In the genomic region with DNA sequence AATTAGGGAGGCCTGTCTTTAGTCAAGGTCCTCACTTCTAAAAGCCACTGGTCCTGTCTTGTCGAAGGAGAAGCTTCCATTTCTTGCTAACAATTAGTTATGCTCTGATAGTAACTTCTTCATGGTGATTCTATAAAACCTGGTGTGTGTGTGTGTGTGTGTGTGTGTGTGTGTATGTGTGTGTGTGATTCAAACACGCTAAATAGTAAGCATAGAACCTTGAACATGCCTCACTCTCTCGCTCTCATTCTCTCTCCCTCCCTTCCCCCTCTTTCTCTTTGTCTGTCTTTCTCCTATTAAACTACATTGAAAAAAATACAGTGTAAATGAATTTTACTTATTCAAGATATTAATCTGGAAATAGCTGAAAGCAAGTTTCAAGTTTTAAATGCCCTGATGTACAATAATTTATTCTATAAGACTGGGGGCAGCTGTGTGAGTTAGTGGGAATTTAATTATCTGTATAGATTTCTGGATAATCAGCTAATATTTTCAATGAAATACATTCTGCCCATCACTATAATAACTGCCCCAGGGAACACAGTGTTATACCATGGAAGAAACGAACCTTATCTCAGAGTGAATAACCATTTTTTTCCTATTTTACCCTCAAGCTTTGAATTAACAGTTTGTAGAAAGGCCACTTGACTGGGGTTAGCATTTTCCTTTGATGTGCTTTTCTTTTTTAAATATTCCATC, we compare ENCODE assay signal across 24 mouse cellular contexts.
A peak's percentile ranks its signal among the peaks of the same experiment; 100 is the strongest.
DNase-seq lines count a peak whose midpoint lies in the region; ATAC-seq and TF ChIP-seq lines count a peak whose summit lies in the region.
"Had no signal": no experiment of that assay in that cellular context is flagged by ENCODE, and none has a peak within 500 bp of the region (broad histone marks: within the 10 kb centered on the region; RNA-seq: fewer than 3 reads in every experiment).

No protein-coding gene starts in this region.

- H3K4me1 ChIP-seq in hindbrain, embryonic 11.5 days (replicated peaks; ENCODE audit: control insufficient read depth, insufficient read depth, low read length), result no peaks in the 10 kb centered on the region
- H3K4me1 ChIP-seq in hindbrain, embryonic 10.5 days (replicated peaks), result 0 out of 2 replicates have a peak, but pooled peaks cover 6% of the 10 kb centered on the region
- no peaks in the 10 kb centered on the region for H3K4me1 ChIP-seq in midbrain, embryonic 12.5 days
- no peaks in the 10 kb centered on the region for H3K4me1 ChIP-seq in midbrain, embryonic 11.5 days (ENCODE audit: control insufficient read depth, insufficient read depth, low read length)
- peaks cover 7% of the 10 kb centered on the region; the same call in 1 of the 2 replicates for H3K4me1 ChIP-seq in hindbrain, embryonic 14.5 days (replicated peaks; ENCODE audit: control insufficient read depth, insufficient read depth, low read length)
- no peaks in the 10 kb centered on the region for H3K4me1 ChIP-seq in lung, postnatal 0 days (ENCODE audit: insufficient read depth, low read depth, low read length)
- H3K4me1 ChIP-seq: embryonic facial prominence, embryonic 10.5 days; embryonic facial prominence, embryonic 13.5 days; forebrain, embryonic 15.5 days; heart, embryonic 10.5 days; heart, embryonic 13.5 days had no signal

- H3K27ac ChIP-seq in hindbrain, embryonic 11.5 days (ENCODE audit: low read depth, low read length), result no peak overlapping the region
- no peak overlapping the region for H3K27ac ChIP-seq in hindbrain, embryonic 10.5 days
- H3K27ac ChIP-seq in midbrain, embryonic 12.5 days (replicated peaks), result peak overlapping the region; percentile 36; the same call in 1 of the 2 replicates
- no peak overlapping the region for H3K27ac ChIP-seq in midbrain, embryonic 11.5 days (ENCODE audit: low read depth, low read length)
- H3K27ac ChIP-seq in hindbrain, embryonic 14.5 days, result 0 out of 2 replicates have a peak overlapping the region, but pooled peaks have one; percentile 11
- H3K27ac ChIP-seq in lung, postnatal 0 days (ENCODE audit: low read length), result no peak overlapping the region
- H3K27ac ChIP-seq: embryonic facial prominence, embryonic 10.5 days; embryonic facial prominence, embryonic 13.5 days; forebrain, embryonic 12.5 days; forebrain, embryonic 15.5 days; heart, adult 2 months; heart, embryonic 10.5 days; heart, embryonic 13.5 days had no signal

- H3K4me3 ChIP-seq in hindbrain, embryonic 11.5 days (ENCODE audit: low read depth, low read length), result no peak overlapping the region
- H3K4me3 ChIP-seq in hindbrain, embryonic 10.5 days, result no peak overlapping the region
- no peak overlapping the region for H3K4me3 ChIP-seq in midbrain, embryonic 12.5 days
- H3K4me3 ChIP-seq in midbrain, embryonic 11.5 days (ENCODE audit: low read depth, low read length), result no peak overlapping the region
- H3K4me3 ChIP-seq in hindbrain, embryonic 14.5 days (replicated peaks; ENCODE audit: low read length), result no peak overlapping the region
- H3K4me3 ChIP-seq in lung, postnatal 0 days (ENCODE audit: low read depth, low read length), result no peak overlapping the region
- H3K4me3 ChIP-seq: embryonic facial prominence, embryonic 10.5 days; embryonic facial prominence, embryonic 13.5 days; erythroblast, embryonic 14.5 days; forebrain, embryonic 12.5 days; forebrain, embryonic 15.5 days; heart, adult 2 months; heart, embryonic 10.5 days; heart, embryonic 13.5 days had no signal

- WGBS in hindbrain, embryonic 11.5 days, result 68% methylated on average over 4 of the region's 4 CpGs
- 73% methylated on average over 4 of the region's 4 CpGs for WGBS in hindbrain, embryonic 10.5 days
- WGBS in midbrain, embryonic 12.5 days, result 63% methylated on average over 4 of the region's 4 CpGs
- WGBS in midbrain, embryonic 11.5 days, result 71% methylated on average over 4 of the region's 4 CpGs
- WGBS in hindbrain, embryonic 14.5 days, result 43% methylated on average over 4 of the region's 4 CpGs
- 66% methylated on average over 4 of the region's 4 CpGs for WGBS in lung, postnatal 0 days

- ATAC-seq in hindbrain, embryonic 11.5 days (ENCODE audit: low FRiP score), result peak; percentile 64; the same call in 1 of the 2 replicates
- no peak for ATAC-seq in midbrain, embryonic 12.5 days (ENCODE audit: low FRiP score, low read depth)
- no peak for ATAC-seq in midbrain, embryonic 11.5 days (ENCODE audit: low FRiP score)
- ATAC-seq in hindbrain, embryonic 14.5 days (ENCODE audit: low FRiP score), result peak; percentile 57; the same call in 1 of the 2 replicates
- ATAC-seq in lung, postnatal 0 days, result no peak
- ATAC-seq: activated CD4-positive, CD25-positive, alpha-beta regulatory T cell, adult 4 months; forebrain, embryonic 15.5 days had no signal

- TF ChIP-seq EP300 in lung, postnatal 0 days (IDR thresholded peaks at IDR 0.05), result no peak

- H3K4me2 ChIP-seq in hindbrain, embryonic 11.5 days (replicated peaks; ENCODE audit: low read depth, low read length), result no peak overlapping the region
- H3K4me2 ChIP-seq in midbrain, embryonic 12.5 days (replicated peaks), result no peak overlapping the region
- no peak overlapping the region for H3K4me2 ChIP-seq in midbrain, embryonic 11.5 days
- H3K4me2 ChIP-seq in hindbrain, embryonic 14.5 days (replicated peaks), result no peak overlapping the region
- no peak overlapping the region for H3K4me2 ChIP-seq in lung, postnatal 0 days (replicated peaks; ENCODE audit: low read depth, low read length)
- H3K4me2 ChIP-seq: embryonic facial prominence, embryonic 13.5 days; forebrain, embryonic 12.5 days; forebrain, embryonic 15.5 days; heart, embryonic 13.5 days had no signal

- no peaks in the 10 kb centered on the region for H3K27me3 ChIP-seq in hindbrain, embryonic 11.5 days (ENCODE audit: control insufficient read depth, insufficient read depth, low read length)
- H3K27me3 ChIP-seq in hindbrain, embryonic 10.5 days (ENCODE audit: insufficient read depth, poor library complexity, severe bottlenecking), result no peaks in the 10 kb centered on the region
- no peaks in the 10 kb centered on the region for H3K27me3 ChIP-seq in midbrain, embryonic 12.5 days
- no peaks in the 10 kb centered on the region for H3K27me3 ChIP-seq in midbrain, embryonic 11.5 days (ENCODE audit: control insufficient read depth, insufficient read depth, low read length)
- H3K27me3 ChIP-seq in hindbrain, embryonic 14.5 days (ENCODE audit: control insufficient read depth, insufficient read depth, low read length), result no peaks in the 10 kb centered on the region
- H3K27me3 ChIP-seq in lung, postnatal 0 days (replicated peaks; ENCODE audit: insufficient read depth, low read length), result no peaks in the 10 kb centered on the region
- H3K27me3 ChIP-seq: embryonic facial prominence, embryonic 13.5 days; forebrain, embryonic 12.5 days; forebrain, embryonic 15.5 days; heart, embryonic 13.5 days had no signal

- no peaks in the 10 kb centered on the region for H3K36me3 ChIP-seq in hindbrain, embryonic 11.5 days (ENCODE audit: control insufficient read depth, insufficient read depth, low read length)
- H3K36me3 ChIP-seq in hindbrain, embryonic 10.5 days, result no peaks in the 10 kb centered on the region
- no peaks in the 10 kb centered on the region for H3K36me3 ChIP-seq in midbrain, embryonic 12.5 days
- H3K36me3 ChIP-seq in midbrain, embryonic 11.5 days (ENCODE audit: control insufficient read depth, insufficient read depth, low read length), result no peaks in the 10 kb centered on the region
- no peaks in the 10 kb centered on the region for H3K36me3 ChIP-seq in hindbrain, embryonic 14.5 days (replicated peaks; ENCODE audit: control insufficient read depth, insufficient read depth)
- no peaks in the 10 kb centered on the region for H3K36me3 ChIP-seq in lung, postnatal 0 days (ENCODE audit: insufficient read depth, low read length)
- H3K36me3 ChIP-seq: embryonic facial prominence, embryonic 10.5 days; embryonic facial prominence, embryonic 13.5 days; forebrain, embryonic 12.5 days; forebrain, embryonic 15.5 days; heart, embryonic 10.5 days; heart, embryonic 13.5 days had no signal

- no peak for TF ChIP-seq CTCF in lung, postnatal 0 days (IDR thresholded peaks at IDR 0.05)

- no peak overlapping the region for H3K9ac ChIP-seq in hindbrain, embryonic 11.5 days (ENCODE audit: low read depth, low read length)
- H3K9ac ChIP-seq in midbrain, embryonic 12.5 days (replicated peaks), result no peak overlapping the region
- H3K9ac ChIP-seq in midbrain, embryonic 11.5 days (ENCODE audit: low read length), result no peak overlapping the region
- no peak overlapping the region for H3K9ac ChIP-seq in hindbrain, embryonic 14.5 days
- no peak overlapping the region for H3K9ac ChIP-seq in lung, postnatal 0 days (replicated peaks; ENCODE audit: low read depth)
- H3K9ac ChIP-seq: embryonic facial prominence, embryonic 13.5 days; forebrain, embryonic 12.5 days; forebrain, embryonic 15.5 days; heart, embryonic 13.5 days had no signal

- H3K9me3 ChIP-seq in hindbrain, embryonic 11.5 days (ENCODE audit: control insufficient read depth, low read length), result no peaks in the 10 kb centered on the region
- no peaks in the 10 kb centered on the region for H3K9me3 ChIP-seq in hindbrain, embryonic 10.5 days
- H3K9me3 ChIP-seq in midbrain, embryonic 12.5 days, result no peaks in the 10 kb centered on the region
- no peaks in the 10 kb centered on the region for H3K9me3 ChIP-seq in midbrain, embryonic 11.5 days (ENCODE audit: control insufficient read depth, low read length)
- no peaks in the 10 kb centered on the region for H3K9me3 ChIP-seq in hindbrain, embryonic 14.5 days (ENCODE audit: control insufficient read depth, low read length)
- no peaks in the 10 kb centered on the region for H3K9me3 ChIP-seq in lung, postnatal 0 days (ENCODE audit: low read length)
- H3K9me3 ChIP-seq: embryonic facial prominence, embryonic 10.5 days; embryonic facial prominence, embryonic 13.5 days; forebrain, embryonic 12.5 days; forebrain, embryonic 15.5 days; heart, embryonic 10.5 days; heart, embryonic 13.5 days had no signal

- no peak for DNase-seq in hindbrain, embryonic 11.5 days (ENCODE audit: low spot score)
- no peak for DNase-seq in hindbrain, embryonic 10.5 days (ENCODE audit: low spot score)
- no peak for DNase-seq in midbrain, embryonic 11.5 days (ENCODE audit: low spot score, missing footprints)
- DNase-seq in hindbrain, embryonic 14.5 days (ENCODE audit: low spot score), result no peak
- no peak for DNase-seq in lung, postnatal 0 days (ENCODE audit: low spot score)
- DNase-seq: adrenal gland, adult 8-10 months; adrenal gland, postnatal 25 days; cerebellum, adult 11-12 months; cerebellum, adult 8-10 months; cerebellum, postnatal 36 days; embryo, embryonic 11 days; gastrocnemius, postnatal 36 days; heart, adult 2 months; heart, postnatal 14 days; heart, postnatal 4 days had no signal

Comparison
In these comparisons a context has a peak if more than half of its experiments do, and no peak if none do; other contexts are left out.
1. H3K27ac ChIP-seq: peak in midbrain, embryonic 12.5 days (single experiment) and hindbrain, embryonic 14.5 days (single experiment); none in hindbrain, embryonic 11.5 days (single experiment), hindbrain, embryonic 10.5 days (single experiment), midbrain, embryonic 11.5 days (single experiment) and lung, postnatal 0 days (single experiment).
2. ATAC-seq: peak in hindbrain, embryonic 11.5 days (single experiment) and hindbrain, embryonic 14.5 days (single experiment); none in midbrain, embryonic 12.5 days (single experiment), midbrain, embryonic 11.5 days (single experiment) and lung, postnatal 0 days (single experiment).